Mouse (Mus musculus) midbrain, embryonic 16.5 days (tissue): ENCODE data around the gene Oas1g. TPM values are rescaled to one million over a fixed set of nuclear protein-coding genes. Genes with fewer than 3 reads are reported as not detected.
"Not testable (repeated sequence)": the region's sequence is repeated elsewhere in the genome, so short reads cannot be mapped to it uniquely, and the experiment has no call there.

ENCODE experiments used
- ATAC-seq: fragments of 200-750 bp; cut with Nextera tagmentation; 2 replicates; pipeline ENCODE4 v1.8.0; 2017; ENCODE audit warnings: moderate TSS enrichment
- H3K27ac ChIP-seq: fragments of 300-500 bp; sonication (generic); 2 replicates; pipeline ENCODE4 v1.5.1; 2014; ENCODE audit warnings: mild to moderate bottlenecking, low read length, mixed read lengths
- H3K27me3 ChIP-seq: fragments of 300-500 bp; sonication (generic); 2 replicates; pipeline ENCODE4 v1.6.1; 2014; ENCODE audit warnings: low read depth, low read length, mixed read lengths; ENCODE audit not compliant: control insufficient read depth, insufficient read depth
- H3K36me3 ChIP-seq: fragments of 300-500 bp; sonication (generic); 2 replicates; pipeline ENCODE4 v1.6.1; 2014; ENCODE audit warnings: mild to moderate bottlenecking, low read length, moderate library complexity, mixed read lengths; ENCODE audit not compliant: control insufficient read depth, insufficient read depth
- H3K4me1 ChIP-seq: fragments of 300-500 bp; sonication (generic); 2 replicates; pipeline ENCODE4 v1.6.1; 2014; ENCODE audit warnings: mild to moderate bottlenecking, low read length, mixed read lengths; ENCODE audit not compliant: control insufficient read depth, insufficient read depth
- H3K4me2 ChIP-seq: fragments of 300-500 bp; sonication (generic); 2 replicates; pipeline ENCODE4 v1.6.1; 2014; ENCODE audit warnings: mild to moderate bottlenecking, low read length, mixed read lengths
- H3K4me3 ChIP-seq: fragments of 300-500 bp; sonication (generic); 2 replicates; pipeline ENCODE4 v1.5.1; 2014; ENCODE audit warnings: low read depth, mild to moderate bottlenecking, low read length, moderate library complexity, mixed read lengths
- H3K9ac ChIP-seq: fragments of 300-500 bp; sonication (generic); 2 replicates; pipeline ENCODE4 v1.6.1; 2014; ENCODE audit warnings: low read depth, low read length, mixed read lengths
- H3K9me3 ChIP-seq: fragments of 300-500 bp; sonication (generic); replicated peaks from 2 replicates; pipeline ENCODE4 v1.6.1; 2014; ENCODE audit warnings: mild to moderate bottlenecking, low read length, mixed read lengths; ENCODE audit not compliant: control insufficient read depth, poor library complexity, severe bottlenecking
- WGBS: fragments of 180-500 bp; shearing (Covaris S2); extraction: QIAGEN DNeasy Blood & Tissue Kit; methylation state at CpG from one replicate; pipeline ENCODE4 v1.1.7; 2014; 5-methylcytosine and 5-hydroxymethylcytosine counted together
- polyA plus RNA-seq: library from polyadenylated mRNA; unstranded; fragments of >200 nt; fragmentation: Nextera tagmentation; extraction: Ambion mirVana; gene quantifications from 2 replicates; pipeline ENCODE4 v1.2.1, GENCODE M21; 2015

Oas1g gene
- polyA plus RNA-seq, 1 experiment from 2014 or later = not detected

DNA sequence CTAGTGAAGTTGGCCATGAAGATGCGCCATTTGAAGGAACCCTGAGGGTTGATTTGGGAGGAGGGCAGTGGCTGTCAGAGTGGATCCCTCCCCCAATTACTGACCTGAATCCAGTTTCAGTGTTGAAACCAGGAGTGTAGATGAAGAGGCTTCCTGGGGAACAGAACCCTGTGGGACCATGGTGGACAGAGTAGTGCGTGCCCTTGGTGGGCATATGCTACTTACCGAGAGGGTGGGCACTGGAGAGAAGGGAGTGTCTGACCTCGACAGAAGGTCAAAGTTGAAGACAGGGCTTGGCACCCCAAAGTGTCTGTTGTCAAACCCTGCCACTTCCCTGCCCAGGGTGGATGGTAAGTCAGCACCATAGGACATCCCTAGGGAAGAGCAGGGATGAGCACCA, 6.5 kb upstream of the Oas1g start:
- not testable (repeated sequence) for H3K27ac ChIP-seq, ATAC-seq, H3K9ac ChIP-seq, H3K4me2 ChIP-seq, H3K4me1 ChIP-seq, H3K9me3 ChIP-seq, H3K36me3 ChIP-seq, H3K27me3 ChIP-seq, H3K4me3 ChIP-seq
- WGBS = 94% methylated on average over 4 of the region's 4 CpGs

DNA sequence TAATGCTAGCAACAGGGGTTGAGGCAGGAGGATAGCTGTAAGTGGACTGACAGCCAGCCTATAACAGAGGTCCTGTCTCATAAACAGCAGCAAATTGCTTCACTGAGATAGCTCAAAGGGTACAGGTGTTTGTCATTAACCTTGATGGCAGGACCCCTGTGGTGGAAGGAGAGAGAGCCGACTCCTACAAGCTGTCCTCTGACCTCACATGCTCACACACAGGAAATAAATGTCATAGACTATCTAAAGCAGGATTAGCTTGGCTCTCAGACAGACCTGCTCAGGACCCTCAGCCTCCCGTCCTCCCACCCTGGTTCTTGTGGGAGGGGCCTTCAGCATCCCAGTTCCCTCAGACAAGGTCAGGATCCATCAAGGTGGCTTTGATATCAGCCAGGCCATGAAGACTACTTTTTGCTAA, 4.8 kb upstream of the Oas1g start:
- no peaks in the 10 kb centered on the region for H3K9me3 ChIP-seq
- no peak for ATAC-seq
- H3K27ac ChIP-seq = no peak overlapping the region
- no peaks in the 10 kb centered on the region for H3K36me3 ChIP-seq
- H3K4me1 ChIP-seq = no peaks in the 10 kb centered on the region
- WGBS = 66% methylated on average over 2 of the region's 2 CpGs
- no peak overlapping the region for H3K4me3 ChIP-seq
- H3K4me2 ChIP-seq = no peak overlapping the region
- no peaks in the 10 kb centered on the region for H3K27me3 ChIP-seq
- no peak overlapping the region for H3K9ac ChIP-seq

DNA sequence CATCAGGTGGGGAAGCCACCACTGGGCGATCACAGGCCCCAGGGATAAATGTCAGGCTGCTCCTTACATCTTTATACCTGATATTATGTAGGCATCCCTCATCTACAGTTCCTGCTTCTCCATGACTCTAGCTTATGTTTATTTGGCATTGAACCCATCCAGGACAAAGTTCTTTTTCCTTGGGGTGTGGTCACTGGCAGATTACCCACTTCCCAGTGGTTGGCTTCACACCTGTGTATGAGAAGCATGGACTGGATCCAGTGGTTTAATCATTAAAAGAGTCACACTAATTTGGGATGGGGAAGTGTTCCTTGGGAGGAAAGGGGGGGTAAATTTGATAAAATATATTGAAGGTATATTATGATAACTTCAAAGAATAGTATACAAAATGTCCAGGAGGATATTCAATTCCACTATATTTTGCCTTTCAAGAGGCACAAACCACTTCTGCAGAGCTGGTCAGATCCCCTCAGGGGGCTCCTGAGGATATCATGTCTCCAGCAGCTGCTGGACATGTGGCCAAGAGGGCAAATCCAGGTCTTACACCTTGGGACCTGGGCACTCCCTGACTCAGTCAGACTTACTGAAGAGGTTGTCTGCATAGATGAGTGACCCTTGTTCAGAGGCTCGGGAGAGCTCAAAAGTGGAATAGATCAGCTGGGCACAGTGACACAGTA, 4.3 kb upstream of the Oas1g start:
- H3K4me3 ChIP-seq, H3K9ac ChIP-seq, H3K4me1 ChIP-seq, ATAC-seq, H3K9me3 ChIP-seq, H3K36me3 ChIP-seq, H3K27me3 ChIP-seq, H3K27ac ChIP-seq, H3K4me2 ChIP-seq: not testable (repeated sequence)
- 83% methylated on average over 2 of the region's 2 CpGs for WGBS

DNA sequence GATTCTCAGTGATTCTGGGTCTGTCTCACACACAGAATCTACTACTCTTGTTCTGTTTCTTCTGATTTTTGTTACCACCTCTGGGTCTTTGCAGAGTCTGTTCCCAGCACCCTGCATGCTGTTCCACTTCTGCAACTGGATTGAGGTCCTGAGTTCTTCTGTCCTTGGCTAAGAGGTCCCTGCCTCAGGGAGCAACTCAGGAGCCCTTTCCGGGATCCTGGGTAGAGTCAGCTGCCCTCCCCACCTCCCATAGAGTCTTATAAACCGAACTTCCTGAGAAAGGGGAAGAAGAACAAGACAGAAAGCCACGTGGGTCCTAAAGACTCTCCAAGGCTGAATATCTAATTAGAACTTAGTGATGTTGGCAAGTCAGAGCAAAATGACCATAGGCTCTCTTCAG, 3.6 kb upstream of the Oas1g start:
- H3K36me3 ChIP-seq = no peaks in the 10 kb centered on the region
- no peak overlapping the region for H3K9ac ChIP-seq
- H3K4me2 ChIP-seq = no peak overlapping the region
- no peak for ATAC-seq
- no peaks in the 10 kb centered on the region for H3K4me1 ChIP-seq
- WGBS = 55% methylated on average over 3 of the region's 3 CpGs
- no peaks in the 10 kb centered on the region for H3K9me3 ChIP-seq
- H3K4me3 ChIP-seq = no peak overlapping the region
- no peak overlapping the region for H3K27ac ChIP-seq
- H3K27me3 ChIP-seq = no peaks in the 10 kb centered on the region

DNA sequence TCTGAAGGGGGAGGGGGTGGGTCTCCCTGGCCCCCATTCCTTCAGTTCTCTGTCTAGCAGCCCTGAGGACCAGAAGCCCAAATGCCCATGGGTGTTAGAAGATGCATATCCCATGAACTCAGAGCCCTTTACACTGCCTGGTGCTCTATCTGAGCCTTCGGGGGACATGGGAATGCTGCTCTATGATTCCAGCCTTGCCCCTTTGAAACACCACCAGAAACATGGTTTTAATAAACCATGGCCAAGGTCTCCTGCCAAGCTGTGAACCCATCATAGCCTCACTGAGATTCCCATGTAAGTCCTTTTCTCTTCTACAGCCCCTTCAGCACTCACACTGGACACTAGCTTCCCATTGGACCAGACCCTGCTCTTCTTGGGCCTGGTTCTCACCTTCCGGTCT, 2.6 kb upstream of the Oas1g start:
- H3K9me3 ChIP-seq = no peaks in the 10 kb centered on the region
- no peaks in the 10 kb centered on the region for H3K36me3 ChIP-seq
- no peaks in the 10 kb centered on the region for H3K27me3 ChIP-seq
- no peak overlapping the region for H3K4me2 ChIP-seq
- 84% methylated on average over 2 of the region's 2 CpGs for WGBS
- ATAC-seq = no peak
- no peak overlapping the region for H3K4me3 ChIP-seq
- H3K27ac ChIP-seq = no peak overlapping the region
- no peak overlapping the region for H3K9ac ChIP-seq
- H3K4me1 ChIP-seq = no peaks in the 10 kb centered on the region

DNA sequence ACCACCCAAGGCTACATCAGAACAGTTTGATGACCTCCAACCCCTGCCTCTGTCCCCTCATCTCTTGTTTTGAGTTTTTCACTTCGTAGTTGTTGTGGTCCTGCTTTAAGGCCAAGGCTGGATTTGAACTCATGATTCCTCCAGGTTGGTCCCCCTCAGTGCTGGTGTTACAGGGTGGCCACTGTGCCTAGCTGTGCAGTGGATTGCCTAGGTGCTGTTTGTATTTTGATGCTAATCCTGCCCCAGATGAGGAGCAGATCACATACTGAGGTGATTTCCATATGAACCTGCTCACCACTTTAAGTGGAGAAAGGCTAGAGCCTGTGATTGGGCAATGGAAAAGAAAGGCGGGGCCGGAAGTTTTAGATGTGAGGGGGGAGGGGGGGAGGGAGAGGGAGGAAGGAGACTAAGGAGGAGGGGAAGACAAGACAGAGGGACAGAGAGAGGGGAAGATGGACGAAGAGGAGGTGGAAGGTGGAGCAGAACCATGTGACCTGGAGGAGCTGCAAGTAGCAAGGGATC, 942 bp upstream of the Oas1g start:
- H3K4me2 ChIP-seq, ATAC-seq, H3K27me3 ChIP-seq, H3K4me3 ChIP-seq, H3K9ac ChIP-seq, H3K9me3 ChIP-seq, H3K4me1 ChIP-seq, H3K36me3 ChIP-seq, H3K27ac ChIP-seq: not testable (repeated sequence)
- WGBS = 40% methylated on average over 4 of the region's 4 CpGs

DNA sequence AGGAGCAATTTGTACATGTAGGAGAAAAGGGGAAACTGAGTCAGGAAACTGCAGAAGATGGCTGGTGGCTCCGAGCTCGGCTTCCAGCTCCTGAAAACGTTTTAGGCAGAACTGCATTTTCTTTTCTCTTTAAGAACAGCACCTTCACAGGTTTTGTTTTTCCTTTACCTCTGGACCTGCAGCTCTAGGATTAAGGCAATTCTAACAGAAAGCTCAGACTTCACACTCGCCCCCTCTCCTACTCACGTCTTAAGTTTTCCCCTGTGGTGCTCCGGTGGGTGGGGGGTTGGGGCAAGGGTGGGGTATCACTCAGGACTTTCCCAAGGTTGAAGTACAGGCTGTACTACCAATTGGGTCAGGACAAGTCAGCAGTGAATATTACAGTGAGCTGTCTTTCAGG, 418 bp upstream of the Oas1g start:
- no peak overlapping the region for H3K27ac ChIP-seq
- 55% methylated on average over 6 of the region's 6 CpGs for WGBS
- no peak for ATAC-seq

DNA sequence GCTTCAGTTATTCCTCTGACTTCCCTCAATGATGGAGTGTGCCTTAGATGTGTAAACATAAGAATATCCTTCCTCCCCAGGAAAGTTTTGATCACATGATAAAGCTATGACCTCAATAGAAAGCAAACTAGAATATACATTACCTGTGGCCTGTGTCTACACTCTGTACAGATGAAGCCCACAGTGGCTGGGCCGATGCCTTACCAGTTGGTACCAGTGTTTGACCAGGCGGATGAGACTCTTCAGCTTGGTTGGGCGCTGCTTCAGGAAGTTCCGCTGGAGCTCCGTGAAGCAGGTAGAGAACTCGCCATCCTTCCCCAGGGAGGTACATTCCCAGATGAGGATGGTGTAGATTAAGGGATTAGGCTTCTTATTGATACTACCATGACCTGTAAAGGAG, 5.7 kb downstream of the Oas1g start:
- H3K9ac ChIP-seq, H3K36me3 ChIP-seq, H3K27me3 ChIP-seq, H3K27ac ChIP-seq, H3K4me1 ChIP-seq, ATAC-seq, H3K9me3 ChIP-seq, H3K4me2 ChIP-seq, H3K4me3 ChIP-seq: not testable (repeated sequence)
- 95% methylated on average over 6 of the region's 6 CpGs for WGBS

More for the DNA sequence above, 418 bp upstream of the Oas1g start:
- no peak overlapping the region for H3K4me3 ChIP-seq
- no peaks in the 10 kb centered on the region for H3K36me3 ChIP-seq
- H3K9me3 ChIP-seq = no peaks in the 10 kb centered on the region
- no peak overlapping the region for H3K9ac ChIP-seq
- H3K4me1 ChIP-seq = no peaks in the 10 kb centered on the region
- H3K27me3 ChIP-seq = no peaks in the 10 kb centered on the region
- no peak overlapping the region for H3K4me2 ChIP-seq

DNA sequence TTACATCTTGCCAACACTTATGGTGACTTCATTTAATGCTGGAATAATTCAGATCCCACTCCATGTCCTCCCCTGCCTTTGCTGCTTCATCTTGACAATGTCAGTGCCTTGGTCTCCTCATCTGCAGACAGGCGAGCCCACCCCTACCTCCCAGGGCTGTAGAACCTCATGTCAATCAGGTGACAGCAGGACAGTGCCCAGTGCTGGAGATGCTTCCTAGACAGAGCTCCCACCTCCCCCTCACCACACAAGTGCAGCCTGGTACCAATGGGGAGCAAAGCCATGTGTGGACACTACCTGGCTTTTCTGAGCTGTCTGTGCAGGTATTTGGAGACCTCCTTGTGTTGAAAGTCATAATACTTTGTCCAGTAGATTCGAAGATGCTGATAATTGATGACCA, 8.6 kb downstream of the Oas1g start:
- H3K4me3 ChIP-seq, H3K27me3 ChIP-seq, H3K9me3 ChIP-seq, ATAC-seq, H3K4me2 ChIP-seq, H3K4me1 ChIP-seq, H3K27ac ChIP-seq, H3K9ac ChIP-seq, H3K36me3 ChIP-seq: not testable (repeated sequence)
- 52% methylated on average over 2 of the region's 2 CpGs for WGBS
